Mouse (Mus musculus): ENCODE results near the gene Aqp7. TPM values are rescaled to one million over a fixed set of nuclear protein-coding genes. Genes with fewer than 3 reads are reported as not detected.

Gene Aqp7
- polyA plus RNA-seq, 1 experiment: not detected

GRCm38 (mm10) chr4:41071500-41072429, 23.8 kb upstream of the Aqp7 start:
- TF ChIP-seq TAL1 (IDR thresholded peaks at IDR 0.05; ENCODE audit: low read length): no peak
- no peak for TF ChIP-seq GATA1 (IDR thresholded peaks at IDR 0.05; ENCODE audit: low read length)
- H3K4me3 ChIP-seq (replicated peaks): no peak overlapping the region
- peaks cover 18% of the 10 kb centered on the region for H3K27me3 ChIP-seq (ENCODE audit: control insufficient read depth)
- peaks cover 4% of the 10 kb centered on the region for H3K4me1 ChIP-seq (ENCODE audit: control insufficient read depth)
- no peaks in the 10 kb centered on the region for H3K36me3 ChIP-seq (ENCODE audit: control insufficient read depth)
- H3K9me3 ChIP-seq (ENCODE audit: control insufficient read depth, low read length): no peaks in the 10 kb centered on the region

- Histone ChIP-seq H3K9me3 (ENCODE audit: control insufficient read depth, low read length) (no peaks in the 10 kb centered on the region), H3K4me1 (ENCODE audit: control insufficient read depth) (peaks cover 12% of the 10 kb centered on the region), H3K4me3 (replicated peaks) (no peak overlapping the region), H3K27me3 (ENCODE audit: control insufficient read depth) (peaks cover 23% of the 10 kb centered on the region), H3K36me3 (ENCODE audit: control insufficient read depth) (no peaks in the 10 kb centered on the region)
- TF ChIP-seq TAL1 (IDR thresholded peaks at IDR 0.05; ENCODE audit: low read length): no peak
- TF ChIP-seq GATA1 (IDR thresholded peaks at IDR 0.05; ENCODE audit: low read length): no peak
Observed at GRCm38 (mm10) chr4:41065196-41065595, 17.3 kb upstream of the Aqp7 start.

GRCm38 (mm10) chr4:41063894-41064673, 16.1 kb upstream of the Aqp7 start:
- H3K4me1 ChIP-seq (ENCODE audit: control insufficient read depth): peaks cover 12% of the 10 kb centered on the region
- no peaks in the 10 kb centered on the region for H3K9me3 ChIP-seq (ENCODE audit: control insufficient read depth, low read length)
- H3K4me3 ChIP-seq (replicated peaks): no peak overlapping the region
- TF ChIP-seq TAL1 (IDR thresholded peaks at IDR 0.05; ENCODE audit: low read length) (no peak), GATA1 (IDR thresholded peaks at IDR 0.05; ENCODE audit: low read length) (no peak)
- H3K36me3 ChIP-seq (ENCODE audit: control insufficient read depth): no peaks in the 10 kb centered on the region
- peaks cover 23% of the 10 kb centered on the region for H3K27me3 ChIP-seq (ENCODE audit: control insufficient read depth)

- TF ChIP-seq TAL1 (IDR thresholded peaks at IDR 0.05; ENCODE audit: low read length) (no peak), GATA1 (IDR thresholded peaks at IDR 0.05; ENCODE audit: low read length) (no peak)
Observed at GRCm38 (mm10) chr4:41063351-41063750, 15.4 kb upstream of the Aqp7 start.

GRCm38 (mm10) chr4:41057361-41057760, 9.4 kb upstream of the Aqp7 start:
- H3K4me3 ChIP-seq (replicated peaks): peak overlapping the region; percentile 29
- no peaks in the 10 kb centered on the region for H3K36me3 ChIP-seq (ENCODE audit: control insufficient read depth)
- H3K27me3 ChIP-seq (ENCODE audit: control insufficient read depth): peaks cover 9% of the 10 kb centered on the region
- TF ChIP-seq TAL1 (IDR thresholded peaks at IDR 0.05; ENCODE audit: low read length) (no peak), GATA1 (IDR thresholded peaks at IDR 0.05; ENCODE audit: low read length) (no peak)
- H3K9me3 ChIP-seq (ENCODE audit: control insufficient read depth, low read length): no peaks in the 10 kb centered on the region
- peaks cover 34% of the 10 kb centered on the region for H3K4me1 ChIP-seq (ENCODE audit: control insufficient read depth)

More at GRCm38 (mm10) chr4:41063351-41063750, 15.4 kb upstream of the Aqp7 start:
- H3K9me3 ChIP-seq (ENCODE audit: control insufficient read depth, low read length): no peaks in the 10 kb centered on the region
- H3K27me3 ChIP-seq (ENCODE audit: control insufficient read depth): peaks cover 23% of the 10 kb centered on the region
- H3K36me3 ChIP-seq (ENCODE audit: control insufficient read depth): no peaks in the 10 kb centered on the region
- peaks cover 16% of the 10 kb centered on the region for H3K4me1 ChIP-seq (ENCODE audit: control insufficient read depth)
- no peak overlapping the region for H3K4me3 ChIP-seq (replicated peaks)

- H3K27me3 ChIP-seq (ENCODE audit: control insufficient read depth): peaks cover 6% of the 10 kb centered on the region
- no peaks in the 10 kb centered on the region for H3K9me3 ChIP-seq (ENCODE audit: control insufficient read depth, low read length)
- no peaks in the 10 kb centered on the region for H3K36me3 ChIP-seq (ENCODE audit: control insufficient read depth)
- TF ChIP-seq TAL1 (IDR thresholded peaks at IDR 0.05; ENCODE audit: low read length): no peak
- TF ChIP-seq GATA1 (IDR thresholded peaks at IDR 0.05; ENCODE audit: low read length): no peak
- H3K4me1 ChIP-seq (ENCODE audit: control insufficient read depth): peaks cover 36% of the 10 kb centered on the region
- H3K4me3 ChIP-seq (replicated peaks): no peak overlapping the region
Observed at GRCm38 (mm10) chr4:41056742-41057332, 8.9 kb upstream of the Aqp7 start.

GRCm38 (mm10) chr4:41056253-41056652, 8.3 kb upstream of the Aqp7 start:
- no peaks in the 10 kb centered on the region for H3K9me3 ChIP-seq (ENCODE audit: control insufficient read depth, low read length)
- H3K4me3 ChIP-seq (replicated peaks): no peak overlapping the region
- H3K36me3 ChIP-seq (ENCODE audit: control insufficient read depth): no peaks in the 10 kb centered on the region
- TF ChIP-seq TAL1 (IDR thresholded peaks at IDR 0.05; ENCODE audit: low read length): no peak
- peaks cover 36% of the 10 kb centered on the region for H3K4me1 ChIP-seq (ENCODE audit: control insufficient read depth)
- H3K27me3 ChIP-seq (ENCODE audit: control insufficient read depth): peaks cover 3% of the 10 kb centered on the region

GRCm38 (mm10) chr4:41055111-41055510, 7.2 kb upstream of the Aqp7 start:
- peaks cover 40% of the 10 kb centered on the region for H3K4me1 ChIP-seq (ENCODE audit: control insufficient read depth)
- no peak overlapping the region for H3K4me3 ChIP-seq (replicated peaks)
- no peaks in the 10 kb centered on the region for H3K36me3 ChIP-seq (ENCODE audit: control insufficient read depth)
- no peaks in the 10 kb centered on the region for H3K9me3 ChIP-seq (ENCODE audit: control insufficient read depth, low read length)
- no peaks in the 10 kb centered on the region for H3K27me3 ChIP-seq (ENCODE audit: control insufficient read depth)
- TF ChIP-seq GATA1 (IDR thresholded peaks at IDR 0.05; ENCODE audit: low read length) (no peak), TAL1 (IDR thresholded peaks at IDR 0.05; ENCODE audit: low read length) (no peak)

GRCm38 (mm10) chr4:41051781-41052180, 3.8 kb upstream of the Aqp7 start:
- H3K4me1 ChIP-seq (ENCODE audit: control insufficient read depth): peaks cover 26% of the 10 kb centered on the region
- H3K27me3 ChIP-seq (ENCODE audit: control insufficient read depth): no peaks in the 10 kb centered on the region
- no peaks in the 10 kb centered on the region for H3K9me3 ChIP-seq (ENCODE audit: control insufficient read depth, low read length)
- TF ChIP-seq TAL1 (IDR thresholded peaks at IDR 0.05; ENCODE audit: low read length): no peak
- TF ChIP-seq GATA1 (IDR thresholded peaks at IDR 0.05; ENCODE audit: low read length): no peak
- no peaks in the 10 kb centered on the region for H3K36me3 ChIP-seq (ENCODE audit: control insufficient read depth)
- no peak overlapping the region for H3K4me3 ChIP-seq (replicated peaks)

Data from erythroblast, embryonic 14.5 days (primary cell).